Mouse (Mus musculus) heart, postnatal 4 days (tissue): Measurements from ENCODE around the gene Tmem179b. TPM values are rescaled to one million over a fixed set of nuclear protein-coding genes. Genes with fewer than 3 reads are reported as not detected.

Experiments
- DNase-seq: peaks from one replicate; pipeline ENCODE4 v3.0.0; 2021
- total RNA-seq, 2 experiments: library from RNA; stranded (reverse); gene quantifications; 2 replicates each; pipeline ENCODE4 v1.2.3; 2021

Tmem179b gene
- total RNA-seq = 10 to 100 TPM; 16.6 to 17.1 TPM

- peak; percentile 97 for DNase-seq
Observed at GRCm38 (mm10) chr19:8774086-8774835, at the start of gene Tmem179b. Tmem179b (minus strand) TSS chr19:8774467.

DNA sequence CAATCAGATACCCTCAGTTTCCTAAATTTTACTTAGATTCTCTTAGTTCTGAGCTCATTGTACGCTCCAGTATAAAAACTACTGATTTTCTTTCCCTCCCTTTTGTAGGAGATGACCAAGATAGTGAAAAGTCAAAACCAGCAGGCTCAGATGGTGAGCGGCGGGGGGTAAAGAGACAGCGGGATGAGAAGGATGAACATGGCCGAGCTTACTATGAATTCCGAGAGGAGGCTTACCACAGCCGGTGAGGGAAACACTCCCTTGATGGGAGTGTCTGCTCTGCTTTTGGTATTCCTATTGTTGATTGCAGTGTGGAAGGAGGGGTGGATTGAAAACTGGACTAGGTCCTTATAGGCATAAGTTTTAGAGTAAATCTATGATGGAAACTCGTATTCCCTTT lies 48.4 kb upstream of the Tmem179b start:
- DNase-seq = no peak

- DNase-seq = no peak
Observed at GRCm38 (mm10) chr19:8821146-8821545, 46.9 kb upstream of the Tmem179b start.

GRCm38 (mm10) chr19:8820424-8820956 lies 46.2 kb upstream of the Tmem179b start:
- DNase-seq = no peak

DNA sequence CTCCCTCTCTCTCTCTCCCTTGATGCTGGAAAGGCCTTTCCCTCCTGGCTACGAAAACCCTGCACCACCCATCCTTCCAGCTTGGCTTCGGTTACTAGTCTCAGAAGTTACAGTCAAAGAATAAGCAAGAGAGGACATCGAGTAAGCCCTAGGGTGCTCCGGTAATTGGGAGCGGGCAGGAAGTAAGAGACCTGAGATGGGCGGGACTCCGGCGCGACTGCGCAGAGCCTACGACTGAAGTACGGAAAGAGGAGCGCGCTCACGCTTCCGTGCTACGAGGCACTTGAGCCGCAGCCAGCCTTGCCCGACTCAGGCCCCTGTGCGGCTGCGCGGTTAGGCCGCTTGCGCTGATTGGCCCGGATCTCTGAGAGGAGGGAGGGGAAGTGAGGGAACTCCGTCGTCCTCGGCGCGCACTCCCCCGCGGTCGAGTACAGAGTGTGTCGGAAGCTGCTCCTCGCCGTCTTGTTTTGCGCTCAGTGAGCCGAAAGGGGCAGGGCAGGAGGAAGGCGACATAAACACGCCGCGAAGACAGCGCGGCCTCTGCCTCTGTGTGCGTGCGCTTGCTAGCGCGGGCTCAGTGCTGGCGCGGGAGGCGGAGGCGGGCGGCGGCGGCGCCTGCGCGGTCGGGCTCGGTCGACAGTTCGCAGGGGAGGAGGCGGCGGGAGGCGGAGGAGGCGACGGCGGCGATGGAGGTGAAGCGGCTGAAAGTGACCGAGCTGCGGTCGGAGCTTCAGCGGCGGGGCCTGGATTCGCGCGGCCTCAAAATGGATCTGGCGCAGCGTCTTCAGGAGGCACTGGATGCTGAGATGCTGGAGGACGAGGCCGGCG lies 45.5 kb upstream of the Tmem179b start, which contains the start of gene Hnrnpul2:
TSS of gene Hnrnpul2 (plus strand) at position 415 of the 828 bp plus-strand sequence.
- DNase-seq = peak; percentile 98

DNA sequence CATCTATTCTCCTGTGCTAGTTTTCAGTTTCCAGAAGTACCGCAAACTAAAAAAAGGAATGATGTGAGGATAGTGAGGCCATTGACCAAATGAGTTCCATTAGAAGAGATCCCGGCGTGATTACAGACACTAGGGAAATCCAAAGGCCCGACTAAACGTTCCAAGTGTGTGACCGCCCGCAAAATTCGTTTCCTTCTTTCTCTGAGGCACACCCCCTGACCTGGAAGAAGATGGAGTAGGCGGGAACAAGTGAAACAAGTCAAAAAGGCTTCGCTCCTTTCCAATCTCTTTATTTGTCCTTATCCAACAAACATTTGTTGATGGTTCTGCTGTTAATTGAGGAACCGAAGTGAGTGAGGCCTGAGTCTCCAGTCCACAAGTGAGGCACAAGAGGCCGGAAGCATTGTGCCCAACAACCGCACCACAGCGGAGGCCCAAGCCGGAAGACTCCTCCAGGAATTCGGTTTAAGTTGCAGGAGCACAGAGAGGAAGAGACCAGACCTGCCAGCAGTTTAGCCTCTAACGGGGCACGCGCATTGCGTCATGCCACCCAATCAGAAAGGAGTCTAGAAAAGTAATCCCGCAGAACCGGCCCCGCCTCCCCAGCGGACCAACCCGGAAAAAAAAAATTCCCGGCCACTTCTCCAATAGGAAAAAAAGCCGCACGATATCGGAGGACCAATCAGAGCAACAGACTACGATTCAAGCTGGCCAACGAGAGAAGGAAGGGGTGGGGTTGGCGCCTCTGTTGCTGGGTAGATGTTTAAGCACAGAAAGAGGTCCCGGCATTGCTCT lies 44.7 kb upstream of the Tmem179b start, which contains the start of gene Ttc9c:
TSS of gene Ttc9c (minus strand) at position 533 of the 795 bp plus-strand sequence.
- DNase-seq = peak; percentile 96

- no peak for DNase-seq
Observed at GRCm38 (mm10) chr19:8818301-8818798, 44.1 kb upstream of the Tmem179b start.

GRCm38 (mm10) chr19:8817001-8817400 lies 42.7 kb upstream of the Tmem179b start:
- DNase-seq = no peak

GRCm38 (mm10) chr19:8815812-8816211 lies 41.5 kb upstream of the Tmem179b start:
- no peak for DNase-seq

- no peak for DNase-seq
Observed at GRCm38 (mm10) chr19:8806810-8807209, 32.5 kb upstream of the Tmem179b start.

DNA sequence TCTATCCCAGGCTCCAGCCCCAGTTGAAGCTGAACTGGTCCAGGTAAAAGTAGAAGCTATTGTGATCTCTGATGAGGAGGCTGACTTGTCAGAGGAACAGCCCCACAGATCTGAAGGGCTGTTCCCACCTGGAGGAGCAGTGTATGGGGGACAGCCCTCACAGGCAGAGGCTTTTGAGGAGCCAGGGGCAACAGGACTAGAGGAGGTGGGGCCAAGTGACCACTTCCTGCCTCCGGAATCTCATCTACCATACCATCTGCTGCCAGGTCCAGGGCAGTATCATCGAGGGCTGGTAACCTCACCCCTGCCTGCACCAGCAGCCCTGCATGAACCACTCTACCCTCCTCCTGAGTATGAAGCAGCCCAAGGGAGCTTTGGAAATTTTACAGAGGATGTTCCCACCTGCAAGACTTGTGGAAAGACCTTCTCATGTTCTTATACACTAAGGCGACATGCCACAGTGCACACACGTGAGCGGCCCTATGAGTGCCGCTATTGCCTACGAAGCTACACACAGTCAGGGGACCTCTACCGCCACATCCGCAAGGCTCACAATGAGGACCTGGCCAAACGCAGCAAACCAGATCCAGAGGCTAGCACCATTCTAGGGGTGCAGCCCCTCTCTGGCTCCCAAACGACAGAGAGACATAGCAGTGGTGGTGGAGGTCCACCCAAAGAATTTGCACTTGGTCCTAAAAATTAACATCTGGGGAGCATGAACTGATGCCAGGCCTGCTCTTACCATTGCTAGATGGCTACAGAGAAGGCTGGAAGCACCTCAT lies 29.8 kb upstream of the Tmem179b start:
- no peak for DNase-seq

DNA sequence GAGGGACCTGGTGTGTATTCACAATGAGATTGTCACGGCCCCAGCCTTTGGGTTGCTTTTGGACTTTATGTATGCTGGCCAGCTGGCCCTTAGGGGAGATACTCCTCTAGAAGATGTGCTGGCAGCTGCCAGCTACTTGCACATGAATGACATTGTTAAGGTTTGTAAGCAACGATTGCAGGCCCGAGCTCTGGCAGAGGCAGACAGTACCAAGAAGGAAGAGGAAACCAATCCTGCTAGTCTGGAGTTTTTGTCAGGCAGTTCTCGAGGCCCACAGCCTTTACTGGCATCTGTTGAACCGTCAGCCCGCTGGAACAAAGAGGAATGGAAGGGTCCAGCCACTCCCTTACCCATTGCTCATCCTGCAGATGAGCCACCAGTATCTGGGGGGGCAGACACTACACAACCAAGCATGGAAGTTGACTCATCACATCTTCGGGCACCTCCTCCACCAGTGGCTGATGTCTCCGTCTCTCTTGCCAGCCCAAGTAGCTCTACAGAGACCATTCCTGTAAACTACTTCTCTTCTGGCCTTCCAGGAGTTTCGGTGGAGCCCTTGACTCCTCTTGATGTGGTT lies 29.0 kb upstream of the Tmem179b start:
- no peak for DNase-seq

DNA sequence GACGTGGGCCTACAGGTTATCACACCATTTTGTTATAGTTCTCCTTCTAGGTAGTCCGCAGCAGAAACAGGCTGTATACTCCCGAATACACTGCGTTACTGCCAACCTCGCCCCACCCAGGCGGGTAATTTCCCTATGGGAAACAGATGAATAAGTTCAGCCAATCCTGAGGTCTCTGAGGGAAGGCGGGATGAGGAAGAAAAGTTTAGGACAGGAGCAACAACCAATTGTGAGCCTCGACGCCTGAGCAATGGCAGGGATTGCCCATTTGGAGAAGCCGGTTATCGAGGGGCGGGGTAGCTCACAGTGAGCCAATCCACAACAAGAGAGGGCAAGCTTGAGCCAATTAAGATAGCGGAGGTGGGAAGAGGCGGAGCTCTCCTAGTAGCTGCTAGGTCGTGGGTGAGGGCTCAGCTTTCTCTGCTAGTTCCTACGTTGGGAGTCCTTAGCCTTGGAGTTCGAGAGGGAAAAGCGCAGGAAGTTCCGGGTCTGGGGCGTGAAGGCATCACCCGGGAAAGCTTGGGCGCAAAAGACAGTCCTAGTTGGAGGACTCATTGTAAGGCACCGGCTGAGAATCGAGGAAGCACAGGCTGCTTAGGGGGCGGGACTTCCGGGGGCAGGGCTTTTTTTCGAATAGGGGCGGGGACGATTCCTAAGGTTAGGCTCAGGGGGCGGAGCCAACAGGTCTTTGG lies 28.0 kb upstream of the Tmem179b start, which contains the start of gene Zbtb3:
TSS of gene Zbtb3 (plus strand) at position 426 of the 692 bp plus-strand sequence.
- DNase-seq = peak; percentile 93

DNA sequence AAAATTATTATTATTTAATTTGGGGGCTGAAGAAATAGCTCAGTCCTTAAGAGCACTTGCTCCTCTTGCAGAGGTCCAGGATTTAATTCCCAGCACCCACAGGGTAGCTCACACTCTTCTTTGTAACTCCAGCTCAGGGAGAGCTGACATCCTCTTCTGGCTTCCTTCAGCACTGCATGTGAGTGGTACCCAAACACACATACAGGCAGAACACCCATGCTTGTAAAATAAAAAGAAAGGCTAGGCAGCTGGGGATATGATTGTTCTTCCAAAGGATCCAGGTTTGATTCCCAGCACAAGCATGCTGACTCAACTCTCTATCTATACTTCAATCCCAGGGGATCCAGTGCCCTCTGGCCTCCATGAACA lies 24.7 kb upstream of the Tmem179b start:
- no peak for DNase-seq

DNA sequence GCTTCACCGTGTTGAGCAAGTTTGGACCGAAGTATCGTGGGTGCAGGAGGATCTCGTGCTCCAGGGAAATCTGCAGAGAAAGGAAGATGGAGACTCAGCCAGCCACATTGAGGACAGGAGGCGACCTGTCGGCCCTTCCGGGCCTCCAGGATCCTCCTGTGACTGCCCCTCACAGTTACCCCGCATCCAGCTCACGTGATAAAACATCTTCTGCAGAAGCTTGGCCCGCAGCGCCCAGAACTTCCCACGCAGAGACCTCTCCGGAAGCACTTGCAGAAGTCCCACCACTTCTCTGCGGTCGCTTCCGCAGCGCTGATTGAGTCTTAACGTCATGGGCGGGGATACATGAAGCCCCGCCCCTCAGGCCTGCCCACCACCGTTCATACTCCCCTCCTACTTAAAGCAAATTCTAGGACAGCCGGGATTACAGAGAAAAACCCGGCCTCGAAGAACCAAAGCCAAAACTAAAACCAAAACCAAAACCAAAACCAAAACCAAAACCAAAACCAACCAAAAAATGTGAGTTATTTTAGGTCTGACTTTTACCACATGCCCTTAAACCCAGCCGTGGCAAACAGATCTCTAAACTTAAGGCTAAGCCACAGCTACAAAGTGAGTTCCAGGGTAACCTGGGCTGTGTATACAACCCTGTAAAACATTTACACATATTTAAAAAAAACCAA lies 24.1 kb upstream of the Tmem179b start, which contains the start of gene Polr2g:
TSS of gene Polr2g (minus strand) at position 314 of the 683 bp plus-strand sequence.
- DNase-seq = peak; percentile 92

- DNase-seq = no peak
Observed at GRCm38 (mm10) chr19:8790171-8790570, 15.9 kb upstream of the Tmem179b start.

DNA sequence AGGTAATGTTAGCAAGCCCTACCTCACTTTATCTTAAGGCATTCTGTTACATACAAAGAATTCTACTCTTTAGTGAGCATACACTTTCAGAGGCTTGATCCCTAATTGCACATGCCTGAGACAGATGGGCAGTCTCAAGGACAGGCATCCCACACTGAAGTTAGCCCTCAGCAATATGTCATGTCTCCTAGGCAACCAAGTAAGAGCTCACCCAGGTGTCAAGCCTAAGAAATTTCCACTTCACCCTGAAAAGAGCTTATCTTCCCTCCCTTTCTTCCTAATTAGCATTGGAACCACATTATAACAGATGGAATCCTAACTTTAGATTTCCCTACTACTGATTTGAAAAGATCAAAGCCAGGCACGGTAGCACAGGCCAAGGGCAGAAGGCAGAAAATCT lies 14.9 kb upstream of the Tmem179b start:
- no peak for DNase-seq

- DNase-seq = no peak
Observed at GRCm38 (mm10) chr19:8788521-8788920, 14.3 kb upstream of the Tmem179b start.

GRCm38 (mm10) chr19:8786008-8786781 lies 11.9 kb upstream of the Tmem179b start, which contains the start of gene Taf6l:
Taf6l (minus strand) TSS chr19:8786417.
- DNase-seq = peak; percentile 90
